Mouse (Mus musculus) CD8-positive naive resting alpha-beta T cell, adult 2 months (primary cell): ENCODE data around the gene Exoc6.
A peak's percentile ranks its signal among the peaks of the same experiment; 100 is the strongest.
"Not testable (repeated sequence)": the region's sequence is repeated elsewhere in the genome, so short reads cannot be mapped to it uniquely, and the experiment has no call there.

Source experiments
- DNase-seq, 2 experiments: peaks; one replicate each; pipeline ENCODE4 v3.0.0; 2022; ENCODE audit warnings: low read depth in 2 of 2, low spot score in 2 of 2

Exoc6 gene

DNA sequence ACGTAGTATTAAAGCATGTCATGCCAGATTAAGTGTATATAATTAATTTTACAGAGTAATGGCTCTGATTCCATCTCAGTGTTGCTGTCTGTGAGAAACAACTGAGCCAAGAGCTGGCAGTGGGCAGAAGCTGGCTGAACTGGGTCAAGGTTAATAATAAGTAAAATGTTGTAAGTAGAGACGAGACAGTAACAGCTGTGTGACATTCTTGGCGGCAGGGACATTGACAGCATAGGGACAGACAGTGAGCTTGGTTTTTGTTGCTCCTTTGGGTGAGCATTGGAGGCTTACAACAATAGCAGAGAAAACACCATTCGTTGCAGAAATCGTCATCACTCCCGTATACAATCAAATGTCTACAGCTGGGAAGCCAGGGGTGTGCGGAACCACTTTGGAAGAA, 13.8 kb upstream of the Exoc6 start:
- DNase-seq: no peak

DNA sequence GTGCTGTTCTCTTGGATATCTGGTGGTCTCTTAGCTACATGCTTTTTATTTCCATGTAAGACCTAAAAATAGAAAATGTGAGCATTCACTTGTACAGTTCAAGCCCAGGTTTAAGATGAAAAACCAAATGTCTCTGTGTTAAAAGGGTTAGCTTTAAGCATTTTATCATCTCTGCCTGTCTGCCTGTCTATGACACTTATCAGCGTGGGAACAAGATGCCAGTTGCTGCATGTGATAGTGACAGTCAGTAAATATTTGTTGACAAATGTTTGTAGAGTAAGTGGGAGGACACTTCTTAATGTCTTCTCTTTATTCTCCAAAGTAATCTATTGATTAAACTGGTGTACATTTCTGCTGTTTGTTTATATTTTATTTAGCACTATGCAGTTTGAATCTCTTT, 12.5 kb upstream of the Exoc6 start:
- no peak for DNase-seq

GRCm38 (mm10) chr19:37540201-37540600, 10.0 kb upstream of the Exoc6 start:
- no peak for DNase-seq

GRCm38 (mm10) chr19:37543537-37544326, 6.5 kb upstream of the Exoc6 start:
- peak in 1 of 2 experiments; percentile 23 for DNase-seq

DNA sequence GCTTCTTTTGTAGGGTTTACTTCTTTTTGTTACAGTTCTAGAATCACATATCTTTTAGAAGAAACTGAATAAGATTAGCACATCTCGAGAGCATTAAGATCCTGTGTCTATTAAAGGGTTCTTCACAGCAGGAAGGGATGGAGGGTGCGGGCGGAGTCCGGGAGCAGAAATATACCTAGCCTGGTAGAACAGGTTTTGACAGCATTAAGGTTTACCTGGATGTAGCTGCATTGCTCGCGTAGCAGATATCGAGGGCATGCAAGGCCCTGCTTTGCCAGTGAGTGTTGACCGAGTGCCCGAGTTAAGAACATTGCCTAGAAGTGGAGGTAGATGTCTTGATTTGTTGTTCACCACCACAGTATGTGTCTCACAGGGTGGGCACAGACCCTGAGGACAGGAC, 5.7 kb upstream of the Exoc6 start:
- DNase-seq: no peak

DNA sequence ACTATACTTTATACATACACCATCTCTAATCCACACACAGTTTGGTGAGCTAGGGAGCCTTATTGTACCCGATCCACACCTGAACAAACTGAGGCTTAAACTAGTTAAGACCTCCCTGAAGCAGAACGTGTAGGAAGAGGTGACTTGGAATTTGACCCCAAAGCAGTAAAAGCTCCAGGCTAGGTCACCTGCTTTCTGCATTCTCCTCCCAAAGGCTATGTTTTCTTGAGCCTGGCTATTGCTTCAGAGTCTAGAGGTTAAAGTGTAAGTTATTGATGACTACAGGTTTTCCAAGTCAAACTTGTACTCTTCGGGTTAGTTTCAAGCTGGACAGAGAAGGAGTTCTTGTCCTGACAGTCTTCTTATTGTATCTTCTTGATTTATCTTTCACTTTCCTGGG, 5.0 kb upstream of the Exoc6 start:
- no peak for DNase-seq

- DNase-seq: no peak
Observed at GRCm38 (mm10) chr19:37545725-37546124, 4.5 kb upstream of the Exoc6 start.

- DNase-seq: no peak
Observed at GRCm38 (mm10) chr19:37546776-37547175, 3.4 kb upstream of the Exoc6 start.

- DNase-seq: no peak
Observed at GRCm38 (mm10) chr19:37551040-37551566, 885 bp downstream of the Exoc6 start.

DNA sequence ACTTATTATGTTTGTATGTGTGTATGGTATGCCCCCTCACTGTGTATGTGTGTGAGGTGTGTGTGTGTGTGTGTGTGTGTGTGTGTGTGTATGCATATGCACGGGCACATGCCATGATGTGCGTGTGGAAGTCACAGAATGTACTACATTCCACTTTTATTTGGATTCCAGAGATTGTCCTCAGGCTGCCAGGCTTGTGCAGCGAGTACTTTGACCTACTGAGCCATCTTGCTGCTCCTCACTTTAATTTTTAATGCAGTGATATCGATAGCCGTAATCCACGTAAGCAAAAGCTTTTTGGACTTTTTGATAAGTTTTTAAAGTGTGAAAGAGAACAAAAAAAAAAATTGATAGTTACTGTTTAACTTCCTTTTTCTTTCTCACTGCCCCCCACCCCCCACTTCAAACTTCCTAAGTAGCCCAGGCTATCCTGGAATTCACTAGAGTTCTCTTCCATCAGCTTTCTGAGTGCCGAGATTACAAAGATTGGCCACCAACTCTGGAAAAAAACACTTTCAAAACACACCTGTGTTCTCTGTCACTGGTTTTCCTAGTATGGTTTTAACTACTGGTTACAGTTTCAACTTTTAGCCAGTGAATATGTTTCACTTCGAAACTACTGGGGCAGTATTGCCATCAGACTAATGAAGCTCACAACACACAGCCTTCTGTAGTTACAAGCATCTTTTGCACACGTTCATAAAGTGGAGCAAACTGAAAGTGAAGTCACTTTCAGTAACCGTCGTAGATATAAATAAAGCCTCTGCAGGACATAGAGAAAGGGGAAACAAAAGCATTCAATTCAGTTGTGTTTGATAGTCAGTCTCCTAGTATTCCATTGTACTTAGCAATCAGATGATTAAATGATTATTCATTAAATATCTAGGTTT, 3.4 kb downstream of the Exoc6 start:
- no peak for DNase-seq

- not testable (repeated sequence) for DNase-seq
Observed at GRCm38 (mm10) chr19:37554266-37554650, 4.0 kb downstream of the Exoc6 start.

DNA sequence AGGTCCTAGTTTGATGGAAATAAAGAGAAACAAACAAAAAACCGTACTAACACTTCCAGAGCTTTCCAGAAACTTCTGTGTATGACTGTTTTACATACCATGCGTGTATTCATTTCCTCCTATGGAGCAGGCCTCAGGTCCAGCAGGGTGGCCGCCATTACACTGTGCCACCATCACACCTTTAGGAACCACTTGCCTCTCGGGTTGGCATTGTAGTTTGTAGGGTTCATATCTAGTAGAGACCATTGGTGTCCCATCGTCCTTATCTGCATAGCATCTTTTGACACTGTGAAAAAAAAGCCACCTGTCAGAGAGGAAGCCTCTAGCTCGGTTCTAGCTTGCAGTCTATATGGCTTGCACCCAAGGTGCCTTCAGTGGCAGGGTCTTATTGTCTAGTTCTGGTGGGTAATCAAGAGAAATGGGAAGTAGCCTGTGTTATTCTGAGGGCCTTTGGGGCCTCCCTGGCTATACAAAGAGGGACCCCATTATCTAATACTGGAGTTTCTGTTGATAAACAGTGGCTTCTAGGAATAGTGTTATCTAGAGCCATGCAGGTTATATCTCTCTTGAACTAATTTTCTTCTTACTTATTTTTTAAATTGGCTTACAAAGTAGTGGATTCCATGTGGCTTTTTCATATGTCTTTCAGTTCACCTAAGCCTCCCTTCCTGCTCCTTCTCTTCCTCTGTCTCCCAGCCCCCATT, 5.8 kb downstream of the Exoc6 start:
- no peak for DNase-seq

- DNase-seq: no peak
Observed at GRCm38 (mm10) chr19:37557898-37558297, 7.7 kb downstream of the Exoc6 start.

DNA sequence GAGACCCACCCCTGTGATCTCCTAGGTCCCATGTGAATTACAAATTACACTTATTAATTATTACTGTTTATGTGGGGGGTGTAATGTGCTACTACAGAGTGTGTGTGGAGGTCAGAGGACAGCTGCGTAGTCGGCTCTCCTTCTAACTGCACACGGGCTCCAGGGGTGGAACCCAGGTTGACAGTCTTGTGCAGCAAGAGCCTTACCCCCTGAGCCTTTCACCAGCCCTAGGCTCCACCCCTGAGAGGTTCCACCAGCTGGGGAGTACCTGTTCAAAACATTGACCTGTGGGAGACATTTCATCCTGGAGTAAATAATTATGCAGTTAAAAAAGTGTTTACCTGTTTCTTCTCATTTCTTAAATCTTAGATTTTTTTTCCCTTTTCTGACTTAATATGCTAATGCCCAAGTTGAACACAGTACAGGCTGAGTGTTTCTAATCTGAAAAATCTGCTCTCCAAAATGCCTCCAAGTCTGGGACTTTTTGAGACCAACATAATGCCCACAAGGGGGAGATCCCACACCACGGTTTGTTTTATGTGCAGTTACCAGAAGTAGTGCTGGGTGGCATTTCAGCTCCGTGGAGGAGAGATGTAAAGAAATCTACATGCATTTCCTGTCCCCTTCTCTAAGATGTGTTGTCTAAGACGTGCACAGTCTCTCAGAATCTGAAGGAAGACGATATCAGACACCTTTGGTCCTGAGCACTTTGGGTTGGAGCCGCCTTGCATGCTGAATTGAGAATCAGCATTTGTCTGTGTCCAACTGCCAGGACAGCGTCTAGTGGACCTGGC, 9.3 kb downstream of the Exoc6 start:
- peak; percentile 68 to 75 for DNase-seq

DNA sequence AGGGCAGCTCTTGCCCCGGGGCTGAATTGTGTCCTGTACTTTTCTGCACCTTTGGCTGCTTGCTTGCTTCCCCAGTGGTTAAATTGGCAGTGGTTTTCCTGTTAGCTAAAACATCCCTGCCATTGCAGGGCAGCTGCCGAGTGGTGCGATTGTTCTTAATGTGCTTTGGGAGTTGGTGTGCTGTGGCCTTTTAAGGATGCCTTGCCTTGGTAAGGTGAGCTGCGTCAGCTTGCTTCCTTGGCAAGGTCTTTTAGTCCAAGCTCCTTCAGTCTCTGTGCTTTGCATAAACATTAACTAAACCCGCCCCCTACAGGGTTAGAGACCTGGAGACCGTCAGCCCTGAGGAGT, 9.8 kb downstream of the Exoc6 start:
- DNase-seq: no peak

DNA sequence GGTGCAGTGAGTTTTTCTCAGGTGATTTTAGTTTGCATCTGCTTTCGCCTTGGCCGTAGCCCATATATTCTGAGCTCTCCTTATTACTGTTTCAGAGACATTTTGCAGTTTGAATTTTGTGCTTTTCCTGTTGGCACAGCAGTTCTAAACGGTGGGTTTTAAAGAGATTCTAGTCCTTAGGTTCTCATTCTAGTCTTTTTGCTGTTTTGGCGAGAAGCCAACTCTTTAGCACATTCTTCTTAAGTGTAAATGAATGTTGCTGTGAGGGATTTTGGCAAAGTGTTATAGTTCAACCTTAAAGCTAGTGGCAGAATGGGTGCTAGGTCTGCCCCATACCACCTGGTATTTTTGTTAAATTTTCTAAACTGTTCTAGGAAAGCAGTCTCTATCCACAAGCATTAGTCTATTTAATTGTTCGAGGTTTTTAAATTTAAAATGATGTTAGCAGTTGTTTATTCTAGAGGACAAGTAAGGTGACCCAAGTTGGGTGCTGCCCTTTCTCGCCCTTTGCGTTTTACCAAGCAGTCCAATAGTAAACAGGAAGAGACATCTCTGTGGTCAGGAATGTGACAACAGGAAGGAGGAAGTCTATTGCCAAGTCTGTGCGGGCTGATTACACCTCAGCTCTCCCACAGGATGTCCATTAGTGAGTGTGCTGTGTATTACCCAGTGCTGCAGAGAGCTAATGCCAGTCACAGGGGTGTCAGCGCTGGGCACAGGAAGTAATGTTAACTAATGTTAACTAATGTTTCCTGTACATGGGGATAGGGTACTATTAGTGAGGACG, 11.1 kb downstream of the Exoc6 start:
- DNase-seq: no peak

DNA sequence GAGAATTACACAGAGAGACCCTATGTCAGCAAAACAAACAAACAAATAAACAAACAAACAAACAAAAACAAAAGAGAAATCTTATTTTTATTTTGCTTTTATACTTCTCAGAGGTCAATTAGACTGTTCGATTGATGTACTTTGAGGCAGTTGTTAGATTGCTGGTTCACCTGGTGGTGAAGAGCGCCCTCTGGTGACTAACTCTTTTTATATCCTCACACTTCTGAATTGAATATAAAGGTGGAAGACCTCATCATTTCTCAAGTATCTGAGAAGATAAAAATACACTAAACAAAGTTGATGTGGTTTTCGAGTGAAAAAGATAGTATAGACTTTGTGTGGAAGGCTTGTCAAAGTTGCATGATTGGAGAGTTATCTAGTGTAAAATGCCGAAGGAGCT, 13.5 kb downstream of the Exoc6 start:
- peak; percentile 49 to 58 for DNase-seq

DNA sequence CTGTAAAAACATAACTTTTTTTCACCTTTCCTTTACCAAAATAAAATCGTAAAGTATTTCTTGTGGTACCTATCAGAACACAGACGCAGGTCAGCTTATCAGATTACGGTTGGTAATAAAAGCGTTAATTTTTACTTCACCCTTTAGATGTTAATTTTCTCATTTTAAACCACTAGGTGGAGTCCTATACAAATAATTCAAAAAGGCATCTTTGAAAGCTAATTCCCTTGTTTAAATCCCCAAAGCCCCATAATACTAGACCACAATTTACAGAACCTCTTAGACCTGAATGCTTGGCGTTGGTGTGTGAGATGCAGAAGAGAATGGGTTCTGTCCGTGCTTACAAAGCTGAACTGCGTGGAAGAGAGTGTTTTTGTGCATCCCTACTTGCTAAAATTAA, 15.6 kb downstream of the Exoc6 start:
- DNase-seq: no peak

GRCm38 (mm10) chr19:37569186-37569754, 19.1 kb downstream of the Exoc6 start:
- no peak for DNase-seq
